Mouse (Mus musculus) stomach, postnatal 0 days (tissue): Measurements from ENCODE around the gene Slc47a2.

Source experiments
- CTCF ChIP-seq: IDR thresholded peaks from 2 replicates; pipeline ENCODE4 v1.5.1; 2016; ENCODE audit warnings: antibody characterized with exemption, low read depth, mild to moderate bottlenecking, moderate library complexity
- EP300 ChIP-seq: optimal IDR thresholded peaks from 2 replicates; pipeline ENCODE3; 2016; ENCODE audit warnings: antibody characterized with exemption

GRCm38 (mm10) chr11:61300205-61300604 lies 42.5 kb downstream of the Slc47a2 start:
- TF ChIP-seq CTCF (no peak), EP300 (no peak)
